Mouse (Mus musculus) large intestine, adult 2 months (tissue): ENCODE measurements around the gene Knstrn. TPM values are rescaled to one million over a fixed set of nuclear protein-coding genes. Genes with fewer than 3 reads are reported as not detected.

Source experiments
- DNase-seq: peaks from one replicate; pipeline ENCODE4 v3.0.0-alpha.2; 2012; ENCODE audit warnings: low read depth, low spot score
- WGBS: fragments of 180-500 bp; shearing (Covaris S2); methylation state at CpG from one replicate; pipeline ENCODE4 v1.1.7; 2018; 5-methylcytosine and 5-hydroxymethylcytosine counted together
- polyA plus RNA-seq: library from polyadenylated mRNA; depleted of rRNA; stranded (reverse); fragments of >200 nt; gene quantifications from 2 replicates; pipeline ENCODE4 v1.2.3, GENCODE M21; 2012

Gene Knstrn
- polyA plus RNA-seq, 1 experiment = 15.6 TPM

DNA sequence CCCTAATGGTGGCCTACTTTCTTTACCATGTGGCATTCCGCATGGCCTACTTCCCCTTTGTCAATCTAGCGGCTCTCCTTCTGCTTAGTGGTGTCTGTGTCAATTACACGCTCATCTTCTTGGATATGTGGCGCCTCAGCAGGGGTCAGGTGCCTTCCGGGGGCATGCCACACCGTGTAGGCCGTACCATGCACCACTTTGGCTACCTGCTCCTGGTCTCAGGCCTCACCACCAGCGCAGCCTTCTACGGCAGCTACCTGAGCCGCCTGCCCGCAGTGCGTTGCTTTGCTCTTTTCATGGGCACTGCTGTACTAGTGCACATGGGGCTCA, 23.6 kb upstream of the Knstrn start:
- 60% methylated on average over 12 of the region's 12 CpGs for WGBS
- no peak for DNase-seq

DNA sequence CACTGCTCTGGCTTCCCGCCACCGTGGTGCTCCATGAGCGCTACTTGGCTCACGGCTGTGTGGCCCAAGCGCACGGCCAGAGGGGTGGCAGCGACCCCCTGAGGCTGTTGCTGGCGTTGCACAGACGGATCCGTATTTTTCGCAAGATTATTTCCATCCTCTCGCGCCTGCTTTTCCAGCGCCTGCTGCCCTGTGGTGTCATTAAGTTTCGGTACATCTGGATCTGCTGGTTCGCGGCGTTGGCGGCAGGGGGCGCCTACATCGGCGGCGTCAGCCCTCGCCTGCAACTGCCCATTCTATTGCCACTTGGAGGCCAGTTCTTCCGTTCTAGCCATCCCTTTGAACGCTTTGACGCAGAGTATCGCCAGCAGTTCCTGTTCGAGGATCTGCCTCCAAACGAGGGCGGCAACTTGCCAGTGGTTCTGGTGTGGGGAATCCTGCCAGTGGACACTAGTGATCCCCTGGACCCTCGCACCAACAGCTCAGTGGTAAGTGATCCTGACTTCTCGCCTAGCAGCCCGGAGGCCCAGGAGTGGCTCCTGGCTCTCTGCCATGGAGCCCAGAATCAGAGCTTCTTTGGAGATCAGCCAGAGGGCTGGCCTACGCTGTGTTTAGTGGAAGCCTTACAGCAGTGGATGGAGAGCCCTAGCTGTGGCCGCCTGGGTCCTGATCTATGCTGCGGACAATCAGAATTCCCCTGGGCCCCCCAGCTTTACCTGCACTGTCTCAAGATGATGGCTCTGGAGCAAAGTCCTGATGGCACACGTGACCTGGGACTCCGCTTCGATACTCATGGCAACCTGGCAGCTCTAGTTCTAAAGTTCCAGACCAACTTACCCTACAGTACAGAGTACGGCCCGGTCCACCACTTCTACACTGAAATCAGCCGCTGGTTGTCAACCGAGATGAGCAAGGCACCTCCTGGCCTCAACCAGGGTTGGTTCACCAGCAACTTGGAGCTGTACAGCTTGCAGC, 23.0 kb upstream of the Knstrn start:
- WGBS = 21% methylated on average over 44 of the region's 44 CpGs
- DNase-seq = no peak

DNA sequence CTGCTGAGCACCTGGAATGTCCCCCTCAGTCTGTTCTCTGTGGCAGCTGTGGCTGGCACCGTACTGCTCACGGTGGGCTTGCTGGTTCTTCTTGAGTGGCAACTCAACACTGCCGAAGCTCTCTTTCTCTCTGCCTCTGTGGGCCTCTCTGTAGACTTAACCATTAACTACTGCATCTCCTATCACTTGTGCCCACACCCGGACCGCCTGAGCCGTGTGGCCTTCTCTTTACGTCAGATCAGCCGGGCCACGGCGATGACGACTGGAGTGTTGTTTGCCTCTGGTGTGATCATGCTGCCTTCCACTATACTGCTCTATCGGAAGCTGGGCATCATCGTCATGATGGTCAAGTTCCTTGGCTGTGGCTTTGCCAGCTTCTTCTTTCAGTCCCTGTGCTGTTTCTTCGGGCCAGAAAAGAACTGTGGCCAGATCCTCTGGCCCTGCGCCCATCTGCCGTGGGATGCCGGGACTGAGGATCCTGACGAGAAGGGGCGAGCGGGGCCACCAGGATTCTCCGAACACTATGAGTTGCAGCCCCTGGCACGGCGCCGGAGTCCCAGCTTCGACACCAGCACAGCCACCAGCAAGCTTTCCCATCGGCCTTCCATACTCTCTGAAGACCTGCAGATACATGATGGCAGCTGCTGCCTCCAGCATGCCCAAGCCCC, 22.1 kb upstream of the Knstrn start:
- no peak for DNase-seq
- 94% methylated on average over 26 of the region's 26 CpGs for WGBS

DNA sequence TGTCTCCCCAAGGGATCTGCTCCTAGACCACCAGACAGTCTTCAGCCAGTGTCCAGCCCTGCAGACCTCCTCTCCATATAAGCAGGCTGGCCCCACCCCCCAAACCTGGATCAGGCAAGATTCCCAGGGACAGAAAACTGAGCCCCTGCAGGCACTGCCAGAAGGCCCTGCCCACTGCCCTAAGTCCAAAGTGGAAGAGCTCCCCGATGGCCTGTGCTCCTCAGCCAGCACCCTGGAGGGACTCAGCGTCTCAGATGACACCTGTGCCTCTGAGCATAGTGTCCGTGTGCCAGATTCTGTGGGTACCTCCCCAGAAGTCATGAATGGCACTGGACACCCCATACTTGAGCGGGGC, 21.6 kb upstream of the Knstrn start:
- DNase-seq = no peak
- WGBS = 74% methylated on average over 4 of the region's 4 CpGs

DNA sequence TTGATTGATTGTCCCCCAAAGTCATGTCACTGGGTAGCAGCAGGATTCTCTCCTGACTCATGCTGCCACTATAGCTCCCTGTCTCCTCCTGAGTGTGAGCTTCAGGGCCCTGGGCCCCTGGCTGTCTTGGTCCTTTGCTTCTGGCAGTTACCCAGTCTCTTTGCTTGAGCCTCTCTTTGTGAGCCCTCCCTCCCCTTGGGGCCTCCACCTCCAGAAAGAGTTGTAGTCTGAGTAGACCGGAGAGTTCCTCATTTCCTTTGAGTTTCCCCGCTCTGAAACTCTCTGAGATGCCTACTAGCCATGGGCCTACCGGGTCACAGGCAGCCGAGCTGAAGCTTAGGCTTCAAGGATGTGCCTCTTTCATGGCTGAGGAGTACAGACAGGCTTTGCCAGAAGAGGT, 20.2 kb upstream of the Knstrn start:
- WGBS = 77% methylated on average over 4 of the region's 4 CpGs
- no peak for DNase-seq

DNA sequence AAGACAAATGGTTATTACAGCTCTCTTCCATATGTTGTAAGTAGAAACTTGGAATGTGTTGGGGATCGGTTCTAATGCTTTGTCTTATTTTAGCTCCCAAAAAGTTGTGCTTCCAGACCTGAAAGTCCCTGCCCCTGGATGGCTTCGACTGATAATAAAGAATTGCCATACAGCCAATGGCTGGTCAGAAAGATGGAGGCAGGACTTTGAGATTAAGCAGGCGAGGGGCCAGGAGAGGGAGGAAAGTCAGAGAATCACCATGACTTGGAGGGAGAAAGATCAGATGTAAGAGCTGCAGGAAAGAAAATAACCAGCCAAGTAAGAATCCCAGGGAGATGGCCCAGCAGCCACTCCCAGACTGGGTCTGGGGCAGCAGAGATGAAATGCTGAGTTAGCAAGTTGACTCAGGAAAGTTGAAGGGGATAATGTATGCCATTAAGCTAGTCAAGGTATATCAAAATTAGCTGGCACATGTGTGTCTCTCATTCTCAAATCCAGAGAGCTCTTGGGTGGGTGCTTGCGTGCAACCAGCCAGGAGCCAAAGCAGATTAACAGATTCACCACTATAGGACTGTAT, 11.2 kb upstream of the Knstrn start:
- 74% methylated on average over 4 of the region's 4 CpGs for WGBS
- no peak for DNase-seq

DNA sequence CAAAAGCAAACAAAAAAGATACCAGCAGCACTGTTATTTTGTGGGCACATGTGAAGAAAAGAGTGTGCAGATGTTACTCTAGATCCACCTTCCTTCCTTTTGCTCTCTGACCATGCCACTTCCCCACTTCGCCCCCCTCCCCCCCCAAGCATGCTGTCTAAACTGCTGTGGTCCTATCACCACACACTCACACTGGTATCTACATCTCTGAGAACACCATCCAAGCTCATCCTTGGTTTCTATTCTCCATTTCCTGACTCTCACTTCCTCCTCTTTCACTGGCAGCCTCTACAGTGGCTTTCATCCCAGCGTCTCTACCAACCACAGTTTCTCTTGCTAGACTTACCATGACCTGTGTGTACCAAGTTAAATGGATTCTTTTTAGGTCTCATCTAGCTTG, 9.3 kb upstream of the Knstrn start:
- no peak for DNase-seq
- WGBS = 76% methylated on average over 2 of the region's 2 CpGs

DNA sequence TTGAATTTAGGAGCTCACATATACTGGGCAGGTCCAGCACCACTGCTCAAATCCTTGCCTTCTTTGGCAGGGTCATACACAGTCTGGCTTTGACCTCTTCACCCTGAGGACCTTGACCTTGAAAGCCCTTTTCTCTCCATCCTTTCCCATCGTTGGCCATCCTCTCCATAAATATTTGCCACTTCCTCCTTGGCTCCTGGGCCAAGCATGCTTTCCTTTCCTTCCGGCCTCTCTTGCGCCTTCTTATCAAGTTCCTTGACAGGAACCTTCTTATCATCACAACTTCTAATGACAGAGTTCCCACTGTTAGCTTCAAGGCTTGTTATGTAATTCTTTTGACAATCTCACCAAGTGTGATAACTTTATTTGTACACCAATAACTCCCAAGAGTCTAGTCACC, 8.7 kb upstream of the Knstrn start:
- DNase-seq = no peak
- WGBS = 33% methylated on average over 3 of the region's 3 CpGs

DNA sequence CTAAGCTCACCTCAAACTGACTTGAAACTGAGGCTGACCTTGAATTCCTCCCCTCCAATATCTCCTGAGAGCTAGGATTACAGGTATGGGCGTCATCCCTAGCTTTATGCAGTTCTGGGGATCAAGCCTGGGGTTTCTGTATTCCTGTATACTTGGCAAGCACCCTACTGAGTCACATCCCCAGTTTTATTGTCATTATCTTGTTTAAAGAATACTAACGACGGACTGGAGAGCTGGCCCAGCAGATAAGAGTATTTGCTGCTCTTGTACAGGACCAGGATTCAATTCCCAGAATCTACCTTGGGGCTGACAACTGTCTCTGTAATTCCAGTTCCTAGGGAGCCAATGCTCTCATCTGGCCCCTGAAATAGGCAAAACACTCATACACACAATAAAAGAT, 8.0 kb upstream of the Knstrn start:
- WGBS = 15% methylated on average over 3 of the region's 3 CpGs

DNA sequence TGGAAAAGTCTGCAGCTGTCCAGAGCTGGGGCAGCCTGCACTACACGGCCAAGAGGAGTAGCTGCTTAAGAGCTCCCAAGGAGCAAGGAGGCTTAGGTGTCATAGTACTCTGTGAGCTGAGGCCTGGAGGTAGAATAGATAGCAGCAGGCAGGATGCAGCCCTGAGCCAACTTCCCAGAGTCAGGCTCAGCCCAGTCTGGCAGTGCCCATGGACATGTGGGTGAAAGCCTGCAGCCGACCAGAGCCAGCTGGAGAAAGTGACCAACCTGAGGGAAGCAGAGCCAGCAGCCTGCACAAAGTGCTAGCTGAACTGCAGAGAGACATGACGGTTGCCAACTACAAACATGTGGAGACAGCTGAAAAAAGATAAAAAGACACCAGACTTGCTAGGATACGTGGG, 6.9 kb upstream of the Knstrn start:
- 74% methylated on average over 4 of the region's 4 CpGs for WGBS
- DNase-seq = no peak

More for the DNA sequence above, 8.0 kb upstream of the Knstrn start:
- no peak for DNase-seq

DNA sequence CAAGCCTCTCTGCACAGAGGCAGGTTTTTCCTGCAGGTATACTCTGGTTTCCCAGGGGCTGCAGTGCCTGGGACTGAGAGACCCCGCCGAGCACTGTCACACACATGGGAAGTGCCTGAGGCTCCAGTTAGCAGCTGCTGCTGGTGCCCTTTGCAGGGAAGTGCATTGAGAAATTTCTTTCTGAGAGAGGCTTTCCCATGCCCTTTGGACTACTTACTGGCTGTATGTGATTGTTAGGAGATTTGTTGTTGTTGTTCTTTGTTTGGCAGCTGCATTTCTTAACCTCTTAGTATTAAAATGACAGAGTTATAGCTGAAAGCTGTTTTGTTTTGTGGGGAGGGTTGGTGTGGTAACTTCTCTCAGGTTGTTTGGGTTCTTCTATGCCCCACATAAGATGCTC, 2.9 kb upstream of the Knstrn start:
- WGBS = 45% methylated on average over 2 of the region's 2 CpGs
- no peak for DNase-seq

DNA sequence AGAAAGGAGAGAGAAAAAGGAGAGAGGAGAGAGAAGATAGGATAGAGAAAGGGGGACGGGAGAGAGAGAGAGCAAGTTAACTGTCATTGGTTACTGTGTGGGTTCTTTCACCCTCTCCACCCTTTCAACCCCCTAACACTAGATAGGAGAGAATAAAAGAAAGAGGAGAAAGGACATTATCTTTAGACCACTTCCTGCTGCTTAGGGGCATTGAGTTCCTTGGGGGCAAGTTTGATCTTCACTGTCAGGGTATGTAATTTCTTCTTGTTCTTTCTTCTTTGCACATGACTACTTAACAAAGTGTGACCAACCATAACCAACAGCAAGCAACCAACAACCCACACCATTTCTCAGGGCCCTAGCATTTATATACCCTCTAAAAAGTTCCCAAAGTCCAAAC, 1.1 kb upstream of the Knstrn start:
- 89% methylated on average over 1 of the region's 1 CpGs for whole genome bisulfite sequencing
- DNase-seq = no peak

DNA sequence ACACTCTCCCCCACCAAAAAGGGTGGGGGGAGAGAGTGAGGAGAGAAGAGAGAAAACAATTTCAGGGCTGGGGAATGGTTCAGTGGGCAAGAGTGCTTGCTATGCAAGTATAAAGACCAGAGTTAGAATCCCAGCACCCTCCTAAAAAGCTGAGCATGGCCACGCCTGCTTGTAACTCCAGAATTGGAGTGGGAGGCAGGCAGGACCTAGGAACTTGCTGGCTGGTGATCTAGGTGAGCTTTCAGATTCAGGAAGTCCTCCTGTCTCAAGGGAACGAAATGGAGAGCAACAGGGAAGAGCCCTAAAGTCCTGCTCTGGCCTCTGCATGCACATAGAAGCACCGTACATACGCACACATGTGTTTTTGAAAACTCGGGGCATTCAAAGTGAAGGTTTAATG, 9.0 kb downstream of the Knstrn start:
- no peak for DNase-seq
- WGBS = 89% methylated on average over 5 of the region's 5 CpGs

DNA sequence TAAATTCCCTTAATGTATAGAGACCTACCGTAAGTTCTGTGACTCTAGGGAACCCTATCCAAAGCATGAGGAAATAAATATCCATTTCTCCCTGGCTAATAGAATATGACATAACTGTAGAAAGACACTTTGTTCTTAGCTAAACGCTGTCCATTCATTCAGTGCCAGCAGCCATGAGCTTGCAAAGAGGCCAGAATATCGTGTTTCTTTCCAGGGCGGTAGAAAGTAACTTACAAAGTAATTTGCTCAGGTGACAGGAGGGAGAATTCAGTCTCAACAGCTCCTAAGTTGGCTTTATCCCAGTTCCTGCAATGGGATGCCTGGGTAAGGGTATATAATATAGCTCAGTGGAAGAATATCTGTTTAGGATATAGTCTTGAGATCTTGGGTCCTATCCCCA, 10.6 kb downstream of the Knstrn start:
- DNase-seq = no peak
- WGBS = 96% methylated on average over 4 of the region's 4 CpGs

DNA sequence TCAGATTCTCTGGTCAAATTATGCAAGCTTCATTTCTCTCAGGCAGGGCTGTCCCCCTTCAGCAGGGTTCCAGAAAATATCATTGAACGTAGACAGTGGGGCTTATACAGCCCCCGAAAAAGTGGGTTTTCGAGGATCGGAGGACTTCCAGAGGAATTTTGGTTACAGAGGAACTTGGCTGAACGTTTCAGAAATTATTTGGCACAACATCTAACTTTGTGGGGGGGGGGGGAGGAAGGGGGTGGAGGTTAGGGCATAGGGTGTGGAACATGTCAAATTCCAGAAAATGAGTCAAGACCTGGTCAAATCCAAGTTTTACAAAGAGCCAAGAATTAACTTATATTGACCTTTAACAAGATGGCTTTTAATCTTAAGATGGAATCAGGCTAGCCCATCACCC, 15.3 kb downstream of the Knstrn start:
- WGBS = 84% methylated on average over 5 of the region's 5 CpGs
- no peak for DNase-seq

DNA sequence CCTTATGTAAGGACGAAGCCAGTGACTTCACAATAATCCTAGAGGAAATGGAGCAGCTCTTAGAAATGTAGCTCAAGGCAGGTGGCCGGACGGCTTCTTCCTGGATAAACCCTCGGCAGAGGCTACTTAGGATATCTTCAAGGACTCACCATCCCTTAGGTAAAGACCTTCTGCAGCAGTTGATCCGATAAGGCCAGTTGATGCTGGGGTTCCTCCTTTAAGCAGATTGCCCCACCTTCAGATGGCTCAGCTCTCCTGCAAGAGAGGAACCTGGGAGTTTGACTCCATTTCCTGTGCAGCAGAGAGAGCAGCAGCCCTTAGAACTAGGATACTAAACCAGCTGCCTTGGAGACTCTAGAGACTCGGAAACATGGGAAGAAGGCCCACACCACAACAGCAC, 20.3 kb downstream of the Knstrn start:
- WGBS = 92% methylated on average over 6 of the region's 6 CpGs
- no peak for DNase-seq

DNA sequence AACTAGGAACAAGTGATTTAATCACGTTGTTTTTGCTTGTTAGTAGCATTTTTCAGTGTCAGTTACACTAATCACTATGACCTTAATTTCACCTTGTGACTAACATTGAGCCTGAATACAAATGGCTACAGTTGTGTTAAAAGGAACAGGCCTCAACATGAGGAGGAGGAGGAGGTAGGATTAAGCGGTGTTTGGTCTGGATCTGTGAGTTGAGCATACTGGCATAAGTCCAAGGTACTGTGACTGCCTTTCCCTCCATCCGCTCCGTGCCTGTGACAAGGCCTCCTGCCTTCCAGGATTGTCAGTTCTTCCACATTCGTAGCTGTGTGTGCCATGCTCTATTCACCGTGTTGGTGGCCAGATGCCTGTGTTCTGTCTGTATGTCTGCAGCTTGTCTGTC, 21.3 kb downstream of the Knstrn start:
- WGBS = 76% methylated on average over 6 of the region's 6 CpGs
- DNase-seq = no peak

DNA sequence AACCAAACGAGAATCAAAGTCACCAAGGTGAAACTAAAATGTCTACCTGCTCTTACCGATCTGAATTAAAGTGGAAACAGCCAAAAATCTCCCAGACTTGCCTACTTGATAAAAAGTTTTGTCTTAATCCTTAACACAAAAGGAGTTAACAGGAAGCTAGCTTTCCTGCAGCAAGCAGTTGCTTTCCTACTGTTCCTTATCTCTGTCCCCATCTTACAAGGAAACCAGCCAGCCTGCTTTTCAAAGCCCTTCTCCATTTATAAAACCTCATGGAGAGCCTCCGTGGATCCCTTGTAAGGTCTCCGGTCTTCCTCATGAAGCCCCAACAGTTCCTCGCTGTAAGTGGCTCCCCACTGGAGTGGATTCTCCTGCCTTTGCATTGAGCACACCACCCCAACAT, 24.5 kb downstream of the Knstrn start:
- no peak for DNase-seq
- 34% methylated on average over 5 of the region's 5 CpGs for WGBS

DNA sequence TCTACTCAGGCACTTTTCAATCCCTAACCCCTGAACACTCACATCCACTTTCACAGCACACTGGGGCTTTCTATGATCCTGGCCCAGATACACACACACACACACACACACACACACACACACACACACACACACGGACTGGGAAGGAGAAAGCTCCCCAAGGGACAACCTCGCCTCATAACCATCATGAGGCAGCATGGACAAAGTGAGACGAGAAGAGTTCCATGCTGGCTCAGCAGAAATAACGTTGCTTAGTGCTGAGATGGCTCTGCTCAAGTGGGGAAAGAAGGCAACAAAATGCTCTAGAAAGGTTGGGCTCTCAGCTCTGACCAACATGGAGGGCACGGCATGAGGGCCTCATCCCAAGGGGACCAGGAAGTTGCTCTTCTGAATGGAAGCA, 27.4 kb downstream of the Knstrn start:
- DNase-seq = no peak
- 69% methylated on average over 5 of the region's 5 CpGs for WGBS

DNA sequence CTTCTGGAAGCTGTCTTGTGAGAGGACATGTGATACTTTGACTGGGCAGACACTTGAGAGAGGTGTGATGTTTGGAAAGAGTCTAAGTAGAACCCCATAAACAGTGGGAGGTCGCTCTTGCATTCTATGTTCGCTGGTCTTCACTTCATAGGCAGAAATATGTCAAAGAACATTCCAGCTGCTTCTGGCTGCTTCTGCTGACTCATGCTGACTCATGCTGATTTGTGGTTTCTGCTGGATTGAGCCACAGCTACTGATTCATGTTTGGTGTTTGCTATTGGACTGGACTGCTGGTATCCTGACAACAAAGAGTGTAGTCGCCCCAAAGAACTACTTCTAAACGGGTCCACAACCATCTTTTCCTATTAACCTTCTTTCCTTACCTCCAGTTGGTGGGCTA, 28.0 kb downstream of the Knstrn start:
- 76% methylated on average over 4 of the region's 4 CpGs for WGBS
- no peak for DNase-seq

DNA sequence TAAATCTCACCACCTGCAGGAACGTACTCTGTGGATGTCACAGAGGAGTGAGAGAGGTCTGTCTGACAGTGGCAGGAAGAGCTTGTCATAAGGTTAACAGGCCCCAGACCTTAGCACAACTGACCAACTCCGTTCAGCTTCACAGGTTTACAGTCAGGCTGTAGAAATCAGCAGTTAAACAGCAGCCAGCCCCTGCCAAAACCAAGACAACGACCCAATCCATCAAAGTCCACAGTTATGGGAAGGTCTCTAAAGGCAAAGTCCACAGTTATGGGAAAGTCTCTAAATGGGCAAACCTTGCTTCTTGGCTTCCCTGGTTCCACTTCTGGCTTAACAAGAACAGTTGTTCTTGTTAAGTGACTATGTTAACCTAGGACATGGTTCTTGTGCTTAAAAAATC, 30.6 kb downstream of the Knstrn start:
- no peak for DNase-seq
- 48% methylated on average over 3 of the region's 3 CpGs for WGBS
